Mouse (Mus musculus): ENCODE results near the gene Decr2.

DNA sequence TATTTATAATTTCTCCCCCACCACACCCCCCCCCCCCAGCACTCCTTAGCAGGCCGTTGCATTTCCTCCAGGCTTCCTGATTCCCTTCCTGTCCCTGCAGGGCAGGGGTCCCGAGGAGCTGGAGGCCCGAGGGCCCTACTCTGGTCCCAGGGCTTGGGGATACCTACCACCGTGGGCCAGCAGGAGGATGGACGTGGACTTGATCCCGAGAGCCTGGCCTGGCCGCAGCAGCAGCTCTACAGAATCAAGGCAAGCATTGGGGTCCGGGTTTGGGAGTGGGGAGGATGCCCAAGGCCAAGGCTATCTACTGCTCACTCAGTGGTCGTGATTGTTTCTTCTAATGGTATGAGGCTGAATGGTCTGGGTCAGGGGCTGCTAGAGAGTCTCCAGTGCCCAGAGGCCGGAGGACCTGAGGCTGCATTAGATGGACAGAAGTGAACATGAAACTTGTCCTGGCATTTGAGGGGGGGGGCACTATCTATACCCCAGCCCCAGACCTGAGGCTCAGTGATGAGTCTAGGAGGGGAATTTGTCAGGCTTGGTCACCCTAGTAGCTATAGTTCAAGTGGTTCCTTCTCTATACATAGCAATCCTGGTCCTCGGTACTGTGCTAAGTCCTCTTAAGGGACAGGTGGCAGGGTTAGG is 47.1 kb upstream of the Decr2 start:
- TF ChIP-seq CTCF (IDR thresholded peaks at IDR 0.05) (no peak), POLR2A (IDR thresholded peaks at IDR 0.05; ENCODE audit: insufficient read depth, low read depth, low read length) (no peak)

All from heart, adult 2 months (tissue).